Mouse (Mus musculus) A20 (cell line): Measurements from ENCODE around the gene Gm20821.
"Not testable (repeated sequence)": the region's sequence is repeated elsewhere in the genome, so short reads cannot be mapped to it uniquely, and the experiment has no call there.

Source experiments
- DNase-seq: peaks from one replicate; pipeline ENCODE4 v3.0.0-alpha.2; 2011; ENCODE audit warnings: low read depth, low spot score

Gene Gm20821

DNA sequence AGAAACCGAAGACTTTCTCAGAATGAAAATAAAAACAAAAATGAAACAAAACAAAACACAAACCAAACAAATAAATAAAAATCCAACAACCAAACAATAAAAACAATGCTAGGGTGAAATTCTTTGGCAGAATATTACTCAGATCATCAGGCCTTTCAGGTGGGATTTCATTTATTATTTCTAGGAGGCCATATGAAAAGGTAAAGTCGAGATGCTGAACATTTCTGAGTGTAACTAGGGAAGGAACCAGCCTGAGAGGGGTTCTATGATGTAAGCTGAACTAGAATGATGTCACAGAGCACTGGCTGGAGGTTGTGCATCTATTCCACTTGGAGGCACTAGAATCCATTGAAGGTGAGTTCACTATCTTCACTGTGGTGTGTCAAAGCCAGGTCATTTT lies at the start of gene Gm20821:
Gene Gm20821, plus strand, starts transcription at position 301 of the 400 bp plus-strand sequence.
- DNase-seq: not testable (repeated sequence)
